Comparison of ENCODE assay signal across 8 mouse cellular contexts in genomic region chr3:96728634-96729402, GRCm38 (mm10). TPM values are rescaled to one million over a fixed set of nuclear protein-coding genes. Genes with fewer than 3 reads are reported as not detected.
DNase-seq lines count a peak whose midpoint lies in the region; ATAC-seq and TF ChIP-seq lines count a peak whose summit lies in the region.

No protein-coding gene starts in this region.

- no peak for ATAC-seq in lung, embryonic 14.5 days (ENCODE audit: insufficient read depth)
- no peak for ATAC-seq in embryonic facial prominence, embryonic 11.5 days (replicated peaks; ENCODE audit: insufficient number of reproducible peaks, low FRiP score, low TSS enrichment, low read depth)
- ATAC-seq in intestine, embryonic 15.5 days = no peak
- ATAC-seq in neural tube, embryonic 13.5 days (ENCODE audit: low read depth) = no peak

- peak overlapping the region; percentile 82 for H3K9ac ChIP-seq in lung, embryonic 14.5 days
- H3K9ac ChIP-seq in embryonic facial prominence, embryonic 11.5 days (replicated peaks; ENCODE audit: low read length) = peak overlapping the region; percentile 68; the same call in 1 of the 2 replicates
- H3K9ac ChIP-seq in intestine, embryonic 15.5 days = no peak overlapping the region
- H3K9ac ChIP-seq in neural tube, embryonic 13.5 days = peak overlapping the region; percentile 92

- H3K36me3 ChIP-seq in lung, embryonic 14.5 days (ENCODE audit: insufficient read depth) = peaks cover 8% of the 10 kb centered on the region; the same call in 1 of the 2 replicates
- no peaks in the 10 kb centered on the region for H3K36me3 ChIP-seq in embryonic facial prominence, embryonic 11.5 days (replicated peaks; ENCODE audit: control insufficient read depth, insufficient read depth, low read depth, low read length)
- peaks cover 3% of the 10 kb centered on the region; the same call in 1 of the 2 replicates for H3K36me3 ChIP-seq in intestine, embryonic 15.5 days
- peaks cover 4% of the 10 kb centered on the region; the same call in 1 of the 2 replicates for H3K36me3 ChIP-seq in neural tube, embryonic 13.5 days

- 28% methylated on average over 7 of the region's 7 CpGs for WGBS in lung, embryonic 14.5 days
- 48% methylated on average over 7 of the region's 7 CpGs for WGBS in embryonic facial prominence, embryonic 11.5 days
- WGBS in intestine, embryonic 15.5 days = 42% methylated on average over 7 of the region's 7 CpGs
- WGBS in neural tube, embryonic 13.5 days = 53% methylated on average over 7 of the region's 7 CpGs

- H3K4me1 ChIP-seq in lung, embryonic 14.5 days (ENCODE audit: insufficient read depth) = peaks cover 14% of the 10 kb centered on the region
- no peaks in the 10 kb centered on the region for H3K4me1 ChIP-seq in embryonic facial prominence, embryonic 11.5 days (ENCODE audit: control insufficient read depth, insufficient read depth, low read length)
- peaks cover 11% of the 10 kb centered on the region for H3K4me1 ChIP-seq in intestine, embryonic 15.5 days (replicated peaks)
- peaks cover 40% of the 10 kb centered on the region for H3K4me1 ChIP-seq in neural tube, embryonic 13.5 days (replicated peaks)

- H3K27ac ChIP-seq in lung, embryonic 14.5 days (ENCODE audit: low read depth) = peak overlapping the region; percentile 84; the same call in 1 of the 2 replicates
- no peak overlapping the region for H3K27ac ChIP-seq in embryonic facial prominence, embryonic 11.5 days (replicated peaks; ENCODE audit: low read depth, low read length)
- peak overlapping the region; percentile 70; the same call in 1 of the 2 replicates for H3K27ac ChIP-seq in intestine, embryonic 15.5 days
- peak overlapping the region; percentile 88; the same call in 1 of the 2 replicates for H3K27ac ChIP-seq in neural tube, embryonic 13.5 days (replicated peaks)

- H3K9me3 ChIP-seq in lung, embryonic 14.5 days (ENCODE audit: low read depth, low read length) = no peaks in the 10 kb centered on the region
- H3K9me3 ChIP-seq in embryonic facial prominence, embryonic 11.5 days (replicated peaks; ENCODE audit: control insufficient read depth, low read length) = no peaks in the 10 kb centered on the region
- no peaks in the 10 kb centered on the region for H3K9me3 ChIP-seq in intestine, embryonic 15.5 days
- no peaks in the 10 kb centered on the region for H3K9me3 ChIP-seq in neural tube, embryonic 13.5 days

- peak overlapping the region; percentile 93 for H3K4me3 ChIP-seq in lung, embryonic 14.5 days (ENCODE audit: low read depth, low read length)
- H3K4me3 ChIP-seq in embryonic facial prominence, embryonic 11.5 days (ENCODE audit: low read depth, low read length) = peak overlapping the region; percentile 93
- peak overlapping the region; percentile 94 for H3K4me3 ChIP-seq in intestine, embryonic 15.5 days (replicated peaks)
- peak overlapping the region; percentile 96 for H3K4me3 ChIP-seq in neural tube, embryonic 13.5 days

- H3K4me2 ChIP-seq in lung, embryonic 14.5 days = peak overlapping the region; percentile 62
- H3K4me2 ChIP-seq in embryonic facial prominence, embryonic 11.5 days (ENCODE audit: low read depth, low read length) = peak overlapping the region; percentile 47
- peak overlapping the region; percentile 54 for H3K4me2 ChIP-seq in intestine, embryonic 15.5 days (replicated peaks)
- H3K4me2 ChIP-seq in neural tube, embryonic 13.5 days = peak overlapping the region; percentile 82

- H3K27me3 ChIP-seq in lung, embryonic 14.5 days (ENCODE audit: insufficient read depth, low read length) = no peaks in the 10 kb centered on the region
- H3K27me3 ChIP-seq in embryonic facial prominence, embryonic 11.5 days (ENCODE audit: control insufficient read depth, insufficient read depth, low read length) = no peaks in the 10 kb centered on the region
- H3K27me3 ChIP-seq in intestine, embryonic 15.5 days (replicated peaks) = no peaks in the 10 kb centered on the region
- no peaks in the 10 kb centered on the region for H3K27me3 ChIP-seq in neural tube, embryonic 13.5 days

- TF ChIP-seq CTCF in lung, embryonic 14.5 days (IDR thresholded peaks at IDR 0.05; ENCODE audit: low read depth) = no peak

- peak; percentile 32 for DNase-seq in lung, embryonic 14.5 days
- no peak for DNase-seq in lung, postnatal 36 days
- DNase-seq in embryonic facial prominence, embryonic 11.5 days (ENCODE audit: low spot score) = no peak
- DNase-seq in spleen, postnatal 14 days (ENCODE audit: low spot score in 2 of 2) = no peak
- no peak for DNase-seq in frontal cortex, postnatal 14 days (ENCODE audit: low spot score in 2 of 2)
- no peak for DNase-seq in layer of hippocampus, adult 18-20 months (ENCODE audit: low spot score in 2 of 2)

RNA-seq across cellular contexts. Expression of gene Rnf115, which starts 1.4 kb away (rescaled TPM):
- 53.7 and 54.2 TPM in 2 replicates for polyA plus RNA-seq in lung, embryonic 14.5 days (2014; fragmentation: Nextera tagmentation; extraction: Ambion mirVana)
- 82.3 and 85.1 TPM in 2 replicates for polyA plus RNA-seq in embryonic facial prominence, embryonic 11.5 days (2014; fragmentation: Nextera tagmentation; extraction: Ambion mirVana)
- polyA plus RNA-seq in intestine, embryonic 15.5 days (2015; fragmentation: Nextera tagmentation; extraction: Ambion mirVana) = 41.6 and 46.1 TPM in 2 replicates
- polyA plus RNA-seq in neural tube, embryonic 13.5 days (2015; fragmentation: Nextera tagmentation; extraction: Ambion mirVana) = 76.6 and 79.9 TPM in 2 replicates
- 10 to 100 TPM; 61.6 to 62.0 TPM for total RNA-seq in layer of hippocampus, adult 18-20 months (2021)

RNA-seq across cellular contexts. Expression of gene Polr3c, which starts 1.4 kb away (rescaled TPM):
- 33.7 and 34.2 TPM in 2 replicates for polyA plus RNA-seq in lung, embryonic 14.5 days (2014; fragmentation: Nextera tagmentation; extraction: Ambion mirVana)
- 35.9 and 37.3 TPM in 2 replicates for polyA plus RNA-seq in embryonic facial prominence, embryonic 11.5 days (2014; fragmentation: Nextera tagmentation; extraction: Ambion mirVana)
- 36.5 and 39.3 TPM in 2 replicates for polyA plus RNA-seq in intestine, embryonic 15.5 days (2015; fragmentation: Nextera tagmentation; extraction: Ambion mirVana)
- 31.7 and 38.0 TPM in 2 replicates for polyA plus RNA-seq in neural tube, embryonic 13.5 days (2015; fragmentation: Nextera tagmentation; extraction: Ambion mirVana)
- total RNA-seq in layer of hippocampus, adult 18-20 months (2021) = 10 to 100 TPM; 20.7 to 22.5 TPM

RNA-seq across cellular contexts. Expression of gene Nudt17, which starts 20.5 kb away (rescaled TPM):
- polyA plus RNA-seq in lung, embryonic 14.5 days (2014; fragmentation: Nextera tagmentation; extraction: Ambion mirVana) = 7.1 and 8.2 TPM in 2 replicates
- 12.0 and 13.5 TPM in 2 replicates for polyA plus RNA-seq in embryonic facial prominence, embryonic 11.5 days (2014; fragmentation: Nextera tagmentation; extraction: Ambion mirVana)
- polyA plus RNA-seq in intestine, embryonic 15.5 days (2015; fragmentation: Nextera tagmentation; extraction: Ambion mirVana) = 5.7 and 5.9 TPM in 2 replicates
- polyA plus RNA-seq in neural tube, embryonic 13.5 days (2015; fragmentation: Nextera tagmentation; extraction: Ambion mirVana) = 16.2 and 17.2 TPM in 2 replicates
- 10 to 100 TPM; 11.4 to 17.9 TPM for total RNA-seq in layer of hippocampus, adult 18-20 months (2021)

RNA-seq across cellular contexts. Expression of gene Pias3, which starts 32.6 kb away (rescaled TPM):
- polyA plus RNA-seq in lung, embryonic 14.5 days (2014; fragmentation: Nextera tagmentation; extraction: Ambion mirVana) = 44.0 and 49.1 TPM in 2 replicates
- 33.8 and 35.5 TPM in 2 replicates for polyA plus RNA-seq in embryonic facial prominence, embryonic 11.5 days (2014; fragmentation: Nextera tagmentation; extraction: Ambion mirVana)
- 37.1 and 37.2 TPM in 2 replicates for polyA plus RNA-seq in intestine, embryonic 15.5 days (2015; fragmentation: Nextera tagmentation; extraction: Ambion mirVana)
- 31.2 and 34.6 TPM in 2 replicates for polyA plus RNA-seq in neural tube, embryonic 13.5 days (2015; fragmentation: Nextera tagmentation; extraction: Ambion mirVana)
- 10 to 100 TPM; 28.9 to 31.5 TPM for total RNA-seq in layer of hippocampus, adult 18-20 months (2021)

RNA-seq across cellular contexts. Expression of gene Ankrd35, which starts 58.9 kb away (rescaled TPM):
- 0.12 and 0.15 TPM in 2 replicates for polyA plus RNA-seq in lung, embryonic 14.5 days (2014; fragmentation: Nextera tagmentation; extraction: Ambion mirVana)
- 0.14 and 0.45 TPM in 2 replicates for polyA plus RNA-seq in embryonic facial prominence, embryonic 11.5 days (2014; fragmentation: Nextera tagmentation; extraction: Ambion mirVana)
- polyA plus RNA-seq in intestine, embryonic 15.5 days (2015; fragmentation: Nextera tagmentation; extraction: Ambion mirVana) = 0.48 and 0.49 TPM in 2 replicates
- 0.46 and 0.72 TPM in 2 replicates for polyA plus RNA-seq in neural tube, embryonic 13.5 days (2015; fragmentation: Nextera tagmentation; extraction: Ambion mirVana)
- total RNA-seq in layer of hippocampus, adult 18-20 months (2021) = 1 to 10 TPM; 5.5 to 6.9 TPM
